Mouse (Mus musculus): Measurements from ENCODE around the gene Slc12a7. TPM values are rescaled to one million over a fixed set of nuclear protein-coding genes. Genes with fewer than 3 reads are reported as not detected.
"Not testable (repeated sequence)": the region's sequence is repeated elsewhere in the genome, so short reads cannot be mapped to it uniquely, and the experiment has no call there.

The Slc12a7 gene
- polyA plus RNA-seq, 1 experiment from 2014 or later = 7.0 TPM

- H3K9ac ChIP-seq (replicated peaks) = no peak overlapping the region
- H3K36me3 ChIP-seq (replicated peaks; ENCODE audit: insufficient read depth, low read length) = no peaks in the 10 kb centered on the region
- H3K27me3 ChIP-seq (ENCODE audit: insufficient read depth, low read length) = peaks cover 9% of the 10 kb centered on the region
- no peak overlapping the region for H3K27ac ChIP-seq (ENCODE audit: low read depth)
- H3K4me2 ChIP-seq (ENCODE audit: low read depth, low read length) = no peak overlapping the region
- no peak overlapping the region for H3K4me3 ChIP-seq (ENCODE audit: low read depth, low read length)
- TF ChIP-seq CTCF (IDR thresholded peaks at IDR 0.05; ENCODE audit: low read depth) = no peak
- no peak for TF ChIP-seq EP300 (IDR thresholded peaks at IDR 0.05; ENCODE audit: low read depth)
- WGBS (ENCODE audit: insufficient replicate concordance) = 58% methylated on average over 1 of the region's 1 CpGs
- ATAC-seq (no peak), DNase-seq (no peak)
- H3K9me3 ChIP-seq (ENCODE audit: low read length) = no peaks in the 10 kb centered on the region
- H3K4me1 ChIP-seq (ENCODE audit: insufficient read depth) = peaks cover 17% of the 10 kb centered on the region
These were observed 1.5 kb downstream of the Slc12a7 start for GRCm38 (mm10) chr13:73734379-73734778.

- H3K27ac ChIP-seq (ENCODE audit: low read depth) = no peak overlapping the region
- TF ChIP-seq EP300 (IDR thresholded peaks at IDR 0.05; ENCODE audit: low read depth) (no peak), CTCF (IDR thresholded peaks at IDR 0.05; ENCODE audit: low read depth) (0 out of 2 replicates have a peak, but pooled peaks have one; percentile 1)
- H3K27me3 ChIP-seq (ENCODE audit: insufficient read depth, low read length) = peaks cover 9% of the 10 kb centered on the region
- no peak overlapping the region for H3K9ac ChIP-seq (replicated peaks)
- 51% methylated on average over 8 of the region's 8 CpGs for WGBS (ENCODE audit: insufficient replicate concordance)
- DNase-seq (peak; percentile 76), ATAC-seq (peak; percentile 75)
- H3K9me3 ChIP-seq (ENCODE audit: low read length) = no peaks in the 10 kb centered on the region
- H3K4me2 ChIP-seq (ENCODE audit: low read depth, low read length) = no peak overlapping the region
- peaks cover 17% of the 10 kb centered on the region for H3K4me1 ChIP-seq (ENCODE audit: insufficient read depth)
- H3K4me3 ChIP-seq (ENCODE audit: low read depth, low read length) = no peak overlapping the region
- no peaks in the 10 kb centered on the region for H3K36me3 ChIP-seq (replicated peaks; ENCODE audit: insufficient read depth, low read length)
These were observed 2.4 kb downstream of the Slc12a7 start for GRCm38 (mm10) chr13:73735270-73735669.

GRCm38 (mm10) chr13:73735928-73736327 is 3.0 kb downstream of the Slc12a7 start:
- Histone ChIP-seq H3K4me2 (ENCODE audit: low read depth, low read length) (no peak overlapping the region), H3K9ac (replicated peaks) (no peak overlapping the region), H3K27ac (ENCODE audit: low read depth) (no peak overlapping the region), H3K4me1 (ENCODE audit: insufficient read depth) (peaks cover 17% of the 10 kb centered on the region), H3K36me3 (replicated peaks; ENCODE audit: insufficient read depth, low read length) (no peaks in the 10 kb centered on the region), H3K27me3 (ENCODE audit: insufficient read depth, low read length) (peaks cover 9% of the 10 kb centered on the region), H3K4me3 (ENCODE audit: low read depth, low read length) (no peak overlapping the region), H3K9me3 (ENCODE audit: low read length) (no peaks in the 10 kb centered on the region)
- DNase-seq = no peak
- 57% methylated on average over 2 of the region's 2 CpGs for WGBS (ENCODE audit: insufficient replicate concordance)
- TF ChIP-seq EP300 (IDR thresholded peaks at IDR 0.05; ENCODE audit: low read depth) (no peak), CTCF (IDR thresholded peaks at IDR 0.05; ENCODE audit: low read depth) (no peak)
- no peak for ATAC-seq

GRCm38 (mm10) chr13:73736943-73737342 is 4.0 kb downstream of the Slc12a7 start:
- 55% methylated on average over 3 of the region's 3 CpGs for WGBS (ENCODE audit: insufficient replicate concordance)
- DNase-seq = no peak
- H3K9me3 ChIP-seq (ENCODE audit: low read length) = no peaks in the 10 kb centered on the region
- peaks cover 17% of the 10 kb centered on the region for H3K4me1 ChIP-seq (ENCODE audit: insufficient read depth)
- no peak overlapping the region for H3K9ac ChIP-seq (replicated peaks)
- H3K4me3 ChIP-seq (ENCODE audit: low read depth, low read length) = no peak overlapping the region
- H3K36me3 ChIP-seq (replicated peaks; ENCODE audit: insufficient read depth, low read length) = no peaks in the 10 kb centered on the region
- TF ChIP-seq CTCF (IDR thresholded peaks at IDR 0.05; ENCODE audit: low read depth) = no peak
- TF ChIP-seq EP300 (IDR thresholded peaks at IDR 0.05; ENCODE audit: low read depth) = no peak
- peaks cover 9% of the 10 kb centered on the region for H3K27me3 ChIP-seq (ENCODE audit: insufficient read depth, low read length)
- ATAC-seq = no peak
- H3K27ac ChIP-seq (ENCODE audit: low read depth) = no peak overlapping the region
- H3K4me2 ChIP-seq (ENCODE audit: low read depth, low read length) = no peak overlapping the region

- H3K9me3 ChIP-seq (ENCODE audit: low read length); H3K27me3 ChIP-seq (ENCODE audit: insufficient read depth, low read length); DNase-seq; H3K4me2 ChIP-seq (ENCODE audit: low read depth, low read length); H3K27ac ChIP-seq (ENCODE audit: low read depth); H3K36me3 ChIP-seq (replicated peaks; ENCODE audit: insufficient read depth, low read length); H3K4me1 ChIP-seq (ENCODE audit: insufficient read depth); H3K4me3 ChIP-seq (ENCODE audit: low read depth, low read length); H3K9ac ChIP-seq (replicated peaks); ATAC-seq: not testable (repeated sequence)
- 48% methylated on average over 2 of the region's 2 CpGs for WGBS (ENCODE audit: insufficient replicate concordance)
These were observed 7.6 kb downstream of the Slc12a7 start for GRCm38 (mm10) chr13:73740399-73740944.

- Histone ChIP-seq H3K4me2 (ENCODE audit: low read depth, low read length) (no peak overlapping the region), H3K4me3 (ENCODE audit: low read depth, low read length) (no peak overlapping the region), H3K9ac (replicated peaks) (no peak overlapping the region), H3K36me3 (replicated peaks; ENCODE audit: insufficient read depth, low read length) (no peaks in the 10 kb centered on the region), H3K4me1 (ENCODE audit: insufficient read depth) (no peaks in the 10 kb centered on the region), H3K9me3 (ENCODE audit: low read length) (no peaks in the 10 kb centered on the region), H3K27me3 (ENCODE audit: insufficient read depth, low read length) (no peaks in the 10 kb centered on the region), H3K27ac (ENCODE audit: low read depth) (no peak overlapping the region)
- no peak for DNase-seq
- ATAC-seq = peak; percentile 44; the same call in 1 of the 2 replicates
- 62% methylated on average over 4 of the region's 4 CpGs for WGBS (ENCODE audit: insufficient replicate concordance)
- TF ChIP-seq EP300 (IDR thresholded peaks at IDR 0.05; ENCODE audit: low read depth) (no peak), CTCF (IDR thresholded peaks at IDR 0.05; ENCODE audit: low read depth) (no peak; the same call in 1 of the 2 replicates)
These were observed 10.1 kb downstream of the Slc12a7 start for GRCm38 (mm10) chr13:73742944-73743343.

- Histone ChIP-seq H3K9ac (replicated peaks) (no peak overlapping the region), H3K27me3 (ENCODE audit: insufficient read depth, low read length) (no peaks in the 10 kb centered on the region), H3K4me2 (ENCODE audit: low read depth, low read length) (no peak overlapping the region), H3K9me3 (ENCODE audit: low read length) (no peaks in the 10 kb centered on the region), H3K36me3 (replicated peaks; ENCODE audit: insufficient read depth, low read length) (no peaks in the 10 kb centered on the region), H3K4me1 (ENCODE audit: insufficient read depth) (no peaks in the 10 kb centered on the region), H3K27ac (ENCODE audit: low read depth) (no peak overlapping the region), H3K4me3 (ENCODE audit: low read depth, low read length) (no peak overlapping the region)
- ATAC-seq = no peak
- whole genome bisulfite sequencing (ENCODE audit: insufficient replicate concordance) = 61% methylated on average over 3 of the region's 3 CpGs
- TF ChIP-seq CTCF (IDR thresholded peaks at IDR 0.05; ENCODE audit: low read depth) = no peak
- DNase-seq = no peak
These were observed 10.8 kb downstream of the Slc12a7 start for GRCm38 (mm10) chr13:73743662-73744061.

Data from liver, postnatal 0 days (tissue).